Mouse (Mus musculus) kidney, embryonic 15.5 days (tissue): Measurements from ENCODE around the gene Cse1l. TPM values are rescaled to one million over a fixed set of nuclear protein-coding genes. Genes with fewer than 3 reads are reported as not detected.

Experiments used
- ATAC-seq: fragments of 200-750 bp; cut with Nextera tagmentation; replicated peaks from 2 replicates; pipeline ENCODE4 v1.8.0; 2017; ENCODE audit warnings: moderate TSS enrichment; ENCODE audit not compliant: low FRiP score
- H3K27ac ChIP-seq: fragments of 300-500 bp; sonication (generic); 2 replicates; pipeline ENCODE4 v1.5.1; 2015; ENCODE audit warnings: mild to moderate bottlenecking, inconsistent platforms
- H3K27me3 ChIP-seq: fragments of 300-500 bp; sonication (generic); 2 replicates; pipeline ENCODE4 v1.6.1; 2015; ENCODE audit warnings: inconsistent platforms
- H3K36me3 ChIP-seq: fragments of 300-500 bp; sonication (generic); 2 replicates; pipeline ENCODE4 v1.6.1; 2015; ENCODE audit warnings: inconsistent platforms
- H3K4me1 ChIP-seq: fragments of 300-500 bp; sonication (generic); 2 replicates; pipeline ENCODE4 v1.6.1; 2015; ENCODE audit warnings: inconsistent platforms
- H3K4me2 ChIP-seq: fragments of 300-500 bp; sonication (generic); 2 replicates; pipeline ENCODE4 v1.6.1; 2015; ENCODE audit warnings: moderate library complexity, mild to moderate bottlenecking, inconsistent platforms
- H3K4me3 ChIP-seq: fragments of 300-500 bp; sonication (generic); replicated peaks from 2 replicates; pipeline ENCODE4 v1.5.1; 2015; ENCODE audit warnings: mild to moderate bottlenecking, inconsistent platforms
- H3K9ac ChIP-seq: fragments of 300-500 bp; sonication (generic); 2 replicates; pipeline ENCODE4 v1.6.1; 2015; ENCODE audit warnings: mild to moderate bottlenecking, inconsistent platforms
- H3K9me3 ChIP-seq: fragments of 300-500 bp; sonication (generic); replicated peaks from 2 replicates; pipeline ENCODE4 v1.6.1; 2016; ENCODE audit warnings: inconsistent platforms
- WGBS: fragments of 180-500 bp; shearing (Covaris S2); methylation state at CpG from one replicate; pipeline ENCODE4 v1.1.7; 2015; ENCODE audit warnings: mixed read lengths; 5-methylcytosine and 5-hydroxymethylcytosine counted together
- polyA plus RNA-seq: library from polyadenylated mRNA; unstranded; fragments of >200 nt; fragmentation: Nextera tagmentation; extraction: Ambion mirVana; gene quantifications from 2 replicates; pipeline ENCODE4 v1.2.1, GENCODE M21; 2015

Cse1l gene
- polyA plus RNA-seq, 1 experiment from 2014 or later, result 138 TPM

- Histone ChIP-seq H3K9me3 (no peaks in the 10 kb centered on the region), H3K27ac (no peak overlapping the region), H3K9ac (no peak overlapping the region), H3K27me3 (no peaks in the 10 kb centered on the region), H3K4me1 (no peaks in the 10 kb centered on the region), H3K4me3 (no peak overlapping the region), H3K4me2 (no peak overlapping the region), H3K36me3 (peaks cover 100% of the 10 kb centered on the region)
- no peak for ATAC-seq
- 84% methylated on average over 14 of the region's 14 CpGs for WGBS
Observed at GRCm38 (mm10) chr2:166950853-166951648, 45.2 kb downstream of the Cse1l start.

GRCm38 (mm10) chr2:166952151-166952550 is 46.3 kb downstream of the Cse1l start:
- Histone ChIP-seq H3K4me2 (no peak overlapping the region), H3K9ac (no peak overlapping the region), H3K27me3 (no peaks in the 10 kb centered on the region), H3K36me3 (peaks cover 97% of the 10 kb centered on the region), H3K4me3 (no peak overlapping the region), H3K27ac (no peak overlapping the region), H3K9me3 (no peaks in the 10 kb centered on the region), H3K4me1 (no peaks in the 10 kb centered on the region)
- WGBS, result 85% methylated on average over 6 of the region's 6 CpGs
- no peak for ATAC-seq

- Histone ChIP-seq H3K4me1 (no peaks in the 10 kb centered on the region), H3K9me3 (no peaks in the 10 kb centered on the region), H3K27ac (no peak overlapping the region), H3K9ac (no peak overlapping the region), H3K4me3 (no peak overlapping the region), H3K4me2 (no peak overlapping the region), H3K36me3 (peaks cover 94% of the 10 kb centered on the region), H3K27me3 (no peaks in the 10 kb centered on the region)
- no peak for ATAC-seq
- 51% methylated on average over 7 of the region's 7 CpGs for WGBS
Observed at GRCm38 (mm10) chr2:166956805-166957204, 51.0 kb downstream of the Cse1l start.

GRCm38 (mm10) chr2:166960648-166961330 is 54.9 kb downstream of the Cse1l start:
- H3K4me2 ChIP-seq, result no peak overlapping the region
- no peak overlapping the region for H3K27ac ChIP-seq
- no peak overlapping the region for H3K9ac ChIP-seq
- WGBS, result 86% methylated on average over 8 of the region's 8 CpGs
- peaks cover 65% of the 10 kb centered on the region for H3K36me3 ChIP-seq
- ATAC-seq, result no peak
- H3K9me3 ChIP-seq, result no peaks in the 10 kb centered on the region
- H3K4me1 ChIP-seq, result peaks cover 11% of the 10 kb centered on the region
- H3K27me3 ChIP-seq, result no peaks in the 10 kb centered on the region
- no peak overlapping the region for H3K4me3 ChIP-seq

GRCm38 (mm10) chr2:166963257-166963656 is 57.4 kb downstream of the Cse1l start:
- Histone ChIP-seq H3K36me3 (peaks cover 44% of the 10 kb centered on the region), H3K4me1 (peaks cover 11% of the 10 kb centered on the region), H3K9me3 (no peaks in the 10 kb centered on the region), H3K9ac (no peak overlapping the region), H3K4me3 (no peak overlapping the region), H3K27me3 (no peaks in the 10 kb centered on the region), H3K4me2 (no peak overlapping the region), H3K27ac (peak overlapping the region; percentile 24)
- ATAC-seq, result 0 out of 2 replicates have a peak, but pooled peaks have one; percentile 43
- WGBS, result 27% methylated on average over 8 of the region's 8 CpGs

- Histone ChIP-seq H3K4me3 (no peak overlapping the region), H3K27me3 (no peaks in the 10 kb centered on the region), H3K9me3 (no peaks in the 10 kb centered on the region), H3K27ac (no peak overlapping the region), H3K36me3 (peaks cover 29% of the 10 kb centered on the region), H3K9ac (no peak overlapping the region), H3K4me2 (no peak overlapping the region), H3K4me1 (peaks cover 11% of the 10 kb centered on the region)
- WGBS, result 83% methylated on average over 2 of the region's 2 CpGs
- no peak for ATAC-seq
Observed at GRCm38 (mm10) chr2:166964773-166965172, 58.9 kb downstream of the Cse1l start.

- H3K4me1 ChIP-seq, result peaks cover 30% of the 10 kb centered on the region
- no peak for ATAC-seq
- H3K9me3 ChIP-seq, result no peaks in the 10 kb centered on the region
- H3K4me2 ChIP-seq, result no peak overlapping the region
- 64% methylated on average over 1 of the region's 1 CpGs for whole genome bisulfite sequencing
- no peak overlapping the region for H3K9ac ChIP-seq
- no peak overlapping the region for H3K27ac ChIP-seq
- no peaks in the 10 kb centered on the region for H3K36me3 ChIP-seq
- no peaks in the 10 kb centered on the region for H3K27me3 ChIP-seq
- H3K4me3 ChIP-seq, result no peak overlapping the region
Observed at GRCm38 (mm10) chr2:166973153-166973552, 67.3 kb downstream of the Cse1l start.

GRCm38 (mm10) chr2:166974177-166974872 is 68.5 kb downstream of the Cse1l start:
- whole genome bisulfite sequencing, result 81% methylated on average over 6 of the region's 6 CpGs
- Histone ChIP-seq H3K27ac (peak overlapping the region; percentile 51; the same call in 1 of the 2 replicates), H3K27me3 (no peaks in the 10 kb centered on the region), H3K4me3 (no peak overlapping the region), H3K9ac (no peak overlapping the region), H3K9me3 (no peaks in the 10 kb centered on the region), H3K36me3 (no peaks in the 10 kb centered on the region), H3K4me1 (peaks cover 30% of the 10 kb centered on the region), H3K4me2 (no peak overlapping the region)
- no peak for ATAC-seq

GRCm38 (mm10) chr2:166976356-166976755 is 70.5 kb downstream of the Cse1l start:
- peaks cover 30% of the 10 kb centered on the region for H3K4me1 ChIP-seq
- no peak overlapping the region for H3K4me2 ChIP-seq
- peak overlapping the region; percentile 30 for H3K27ac ChIP-seq
- H3K4me3 ChIP-seq, result no peak overlapping the region
- 84% methylated on average over 3 of the region's 3 CpGs for WGBS
- no peak overlapping the region for H3K9ac ChIP-seq
- no peaks in the 10 kb centered on the region for H3K36me3 ChIP-seq
- no peaks in the 10 kb centered on the region for H3K27me3 ChIP-seq
- no peaks in the 10 kb centered on the region for H3K9me3 ChIP-seq
- ATAC-seq, result no peak

- no peak for ATAC-seq
- Histone ChIP-seq H3K27ac (no peak overlapping the region), H3K9ac (no peak overlapping the region), H3K4me1 (peaks cover 30% of the 10 kb centered on the region), H3K4me2 (no peak overlapping the region), H3K4me3 (no peak overlapping the region), H3K27me3 (no peaks in the 10 kb centered on the region), H3K36me3 (no peaks in the 10 kb centered on the region), H3K9me3 (no peaks in the 10 kb centered on the region)
- WGBS, result 72% methylated on average over 3 of the region's 3 CpGs
Observed at GRCm38 (mm10) chr2:166977490-166977889, 71.7 kb downstream of the Cse1l start.

GRCm38 (mm10) chr2:166980161-166980560 is 74.3 kb downstream of the Cse1l start:
- H3K27me3 ChIP-seq, result no peaks in the 10 kb centered on the region
- H3K27ac ChIP-seq, result no peak overlapping the region
- H3K36me3 ChIP-seq, result no peaks in the 10 kb centered on the region
- ATAC-seq, result no peak
- no peak overlapping the region for H3K9ac ChIP-seq
- 79% methylated on average over 2 of the region's 2 CpGs for WGBS
- H3K9me3 ChIP-seq, result no peaks in the 10 kb centered on the region
- H3K4me3 ChIP-seq, result no peak overlapping the region
- H3K4me1 ChIP-seq, result peaks cover 19% of the 10 kb centered on the region
- H3K4me2 ChIP-seq, result no peak overlapping the region

GRCm38 (mm10) chr2:166983351-166983894 is 77.6 kb downstream of the Cse1l start:
- no peak for ATAC-seq
- Histone ChIP-seq H3K4me2 (no peak overlapping the region), H3K4me3 (no peak overlapping the region), H3K4me1 (no peaks in the 10 kb centered on the region), H3K27me3 (no peaks in the 10 kb centered on the region), H3K9me3 (no peaks in the 10 kb centered on the region), H3K9ac (no peak overlapping the region), H3K27ac (no peak overlapping the region), H3K36me3 (no peaks in the 10 kb centered on the region)
- 88% methylated on average over 4 of the region's 4 CpGs for WGBS
